Mouse (Mus musculus) brain, adult 10 weeks (tissue): Measurements from ENCODE around the gene Lfng. TPM values are rescaled to one million over a fixed set of nuclear protein-coding genes. Genes with fewer than 3 reads are reported as not detected.

Experiments
- polyA plus RNA-seq: library from polyadenylated mRNA; stranded (reverse); fragments of 350-450 nt; fragmentation: Illumina TruSeq; extraction: RNeasy Lipid Tissue Mini Kit (QIAGEN cat#74804); gene quantifications from one replicate; pipeline ENCODE4 v1.2.3, GENCODE M21; 2015; ENCODE audit warnings: low read depth, low replicate concordance

The Lfng gene
- 20.9 TPM for polyA plus RNA-seq

DNA sequence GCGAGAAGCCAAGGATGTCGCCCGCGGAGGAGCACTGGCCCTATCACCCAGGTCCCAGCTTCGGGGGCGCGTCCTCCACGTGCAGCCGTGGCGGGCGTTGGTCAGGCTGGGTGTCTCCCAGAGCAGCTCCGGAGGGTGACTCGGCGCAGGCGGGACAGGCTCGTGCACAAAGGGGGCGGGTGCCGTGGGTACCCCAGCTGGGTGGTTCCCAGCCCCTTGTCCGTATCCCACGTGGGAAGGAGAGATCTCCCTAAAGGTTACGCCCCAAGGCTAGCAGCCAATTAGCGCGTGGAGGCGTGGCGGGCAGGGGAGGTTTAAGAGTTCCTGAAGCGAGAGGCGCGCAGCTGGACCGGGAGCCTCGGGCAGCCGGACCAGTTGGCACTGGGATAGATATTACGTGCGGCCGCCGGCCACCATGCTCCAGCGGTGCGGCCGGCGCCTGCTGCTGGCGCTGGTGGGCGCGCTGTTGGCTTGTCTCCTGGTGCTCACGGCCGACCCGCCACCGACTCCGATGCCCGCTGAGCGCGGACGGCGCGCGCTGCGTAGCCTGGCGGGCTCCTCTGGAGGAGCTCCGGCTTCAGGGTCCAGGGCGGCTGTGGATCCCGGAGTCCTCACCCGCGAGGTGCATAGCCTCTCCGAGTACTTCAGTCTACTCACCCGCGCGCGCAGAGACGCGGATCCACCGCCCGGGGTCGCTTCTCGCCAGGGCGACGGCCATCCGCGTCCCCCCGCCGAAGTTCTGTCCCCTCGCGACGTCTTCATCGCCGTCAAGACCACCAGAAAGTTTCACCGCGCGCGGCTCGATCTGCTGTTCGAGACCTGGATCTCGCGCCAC lies at the start of gene Lfng:
TSS of gene Lfng (plus strand) at position 320 of the 835 bp plus-strand sequence.

DNA sequence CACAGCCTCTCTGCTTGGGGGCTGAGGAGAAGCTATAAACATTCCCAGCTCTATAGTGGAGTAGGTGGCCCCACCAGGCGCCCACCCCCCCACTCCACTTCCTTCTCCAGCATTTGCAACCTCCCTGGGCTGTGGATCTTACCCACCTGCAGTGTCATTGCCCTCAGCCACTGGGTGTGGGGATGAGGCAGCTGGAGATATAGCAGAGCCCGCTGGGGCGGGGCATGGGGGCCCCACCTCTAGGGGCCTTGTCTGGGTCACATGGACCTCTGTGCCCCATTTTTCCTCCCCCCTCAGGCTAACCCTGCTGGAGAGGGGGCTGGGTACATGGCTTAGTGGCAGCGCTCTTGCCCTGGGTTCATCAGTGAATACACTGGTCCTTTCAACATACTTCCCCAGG lies 42.2 kb upstream of the Lfng start, which contains the start of gene Grifin:
TSS of gene Grifin (minus strand) at position 176 of the 400 bp plus-strand sequence.

DNA sequence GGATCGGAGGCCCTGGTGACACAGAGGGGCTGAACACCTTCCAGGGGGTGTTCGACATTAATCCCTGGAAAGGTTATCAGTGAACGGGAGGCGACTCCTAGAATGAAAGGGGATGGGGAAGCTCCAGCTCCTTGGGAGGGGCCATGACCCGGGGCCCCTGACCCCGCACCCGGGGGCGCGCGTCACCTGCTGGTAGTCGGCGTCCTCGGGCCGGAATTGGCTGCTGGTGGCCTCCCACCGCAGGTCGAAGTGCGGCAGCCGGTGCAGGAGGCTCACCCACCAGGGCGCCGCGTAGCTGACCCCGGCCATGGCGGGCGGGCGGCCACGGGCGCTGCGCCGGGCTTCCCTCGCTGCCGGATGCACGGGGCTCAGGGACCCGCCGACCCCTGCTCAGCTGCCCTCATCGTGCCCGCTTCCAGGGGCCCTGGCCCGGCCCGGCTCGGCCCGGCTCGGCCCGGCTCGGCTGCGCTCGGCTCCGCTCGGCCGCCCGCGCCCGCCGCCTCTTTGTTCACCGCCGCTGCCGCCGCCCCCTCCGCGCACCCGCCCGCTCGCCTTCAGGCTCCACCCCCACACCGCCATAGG lies 41.5 kb downstream of the Lfng start, which contains the start of gene Ttyh3:
TSS of gene Ttyh3 (minus strand) at position 513 of the 582 bp plus-strand sequence.

Other genes with a start within 250 kb of the Lfng start
- 14.8 TPM for gene Snx8, start 218.1 kb upstream of the Lfng start, polyA plus RNA-seq
- 71.6 TPM for gene Eif3b, start 188.0 kb upstream of the Lfng start, polyA plus RNA-seq
- not detected for gene Gm4869, start 161.7 kb upstream of the Lfng start, polyA plus RNA-seq
- 17.4 TPM for gene Chst12, start 101.8 kb upstream of the Lfng start, polyA plus RNA-seq
- 0.94 TPM for gene Grifin, start 42.2 kb upstream of the Lfng start, polyA plus RNA-seq
- 103 TPM for gene Ttyh3, start 41.7 kb downstream of the Lfng start, polyA plus RNA-seq
- gene Iqce, start 95.1 kb downstream of the Lfng start, polyA plus RNA-seq: 43.1 TPM
- gene Brat1, start 97.7 kb downstream of the Lfng start, polyA plus RNA-seq: 13.8 TPM
- gene Amz1, start 116.8 kb downstream of the Lfng start, polyA plus RNA-seq: 9.6 TPM
- 69.4 TPM for gene Gna12, start 223.1 kb downstream of the Lfng start, polyA plus RNA-seq